Mouse (Mus musculus): ENCODE measurements around the gene Cldn3. TPM values are rescaled to one million over a fixed set of nuclear protein-coding genes. Genes with fewer than 3 reads are reported as not detected.

Cldn3 gene
- polyA plus RNA-seq, 1 experiment = 0.67 TPM

DNA sequence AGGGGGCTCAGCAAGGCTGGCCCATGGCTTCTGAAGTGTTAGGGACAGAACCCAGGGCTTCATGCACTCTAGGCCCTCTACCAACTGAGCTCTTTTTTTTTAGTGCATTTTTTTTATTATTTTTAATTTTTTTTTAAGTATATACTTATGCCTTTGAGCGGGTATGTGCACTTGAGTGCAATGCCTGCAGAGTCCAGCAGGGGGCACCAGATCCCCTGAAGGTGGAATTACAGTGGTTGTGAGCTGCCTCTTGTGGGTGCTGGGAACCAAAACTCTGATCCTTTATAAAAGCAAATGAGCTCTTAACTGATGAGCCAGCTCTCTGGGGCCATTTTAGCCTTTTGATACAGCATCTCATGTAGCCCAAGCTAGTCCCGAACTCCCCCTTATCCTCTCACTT, 48.6 kb downstream of the Cldn3 start:
- no peak for TF ChIP-seq CTCF (IDR thresholded peaks at IDR 0.05; ENCODE audit: borderline replicate concordance, insufficient read depth, low read depth, low read length)
- TF ChIP-seq POLR2A (IDR thresholded peaks at IDR 0.05; ENCODE audit: borderline replicate concordance, insufficient read depth, low read length) = no peak
- DNase-seq = no peak
- WGBS = 99% methylated on average over 2 of the region's 2 CpGs
- no peak overlapping the region for H3K4me3 ChIP-seq (replicated peaks; ENCODE audit: insufficient read depth, low read depth, low read length)
- H3K27me3 ChIP-seq (ENCODE audit: control insufficient read depth, insufficient read depth, low read length) = no peaks in the 10 kb centered on the region
- no peak overlapping the region for H3K27ac ChIP-seq (ENCODE audit: insufficient read depth, low read length)
- no peaks in the 10 kb centered on the region for H3K4me1 ChIP-seq (ENCODE audit: control insufficient read depth, insufficient read depth, low read length)

DNA sequence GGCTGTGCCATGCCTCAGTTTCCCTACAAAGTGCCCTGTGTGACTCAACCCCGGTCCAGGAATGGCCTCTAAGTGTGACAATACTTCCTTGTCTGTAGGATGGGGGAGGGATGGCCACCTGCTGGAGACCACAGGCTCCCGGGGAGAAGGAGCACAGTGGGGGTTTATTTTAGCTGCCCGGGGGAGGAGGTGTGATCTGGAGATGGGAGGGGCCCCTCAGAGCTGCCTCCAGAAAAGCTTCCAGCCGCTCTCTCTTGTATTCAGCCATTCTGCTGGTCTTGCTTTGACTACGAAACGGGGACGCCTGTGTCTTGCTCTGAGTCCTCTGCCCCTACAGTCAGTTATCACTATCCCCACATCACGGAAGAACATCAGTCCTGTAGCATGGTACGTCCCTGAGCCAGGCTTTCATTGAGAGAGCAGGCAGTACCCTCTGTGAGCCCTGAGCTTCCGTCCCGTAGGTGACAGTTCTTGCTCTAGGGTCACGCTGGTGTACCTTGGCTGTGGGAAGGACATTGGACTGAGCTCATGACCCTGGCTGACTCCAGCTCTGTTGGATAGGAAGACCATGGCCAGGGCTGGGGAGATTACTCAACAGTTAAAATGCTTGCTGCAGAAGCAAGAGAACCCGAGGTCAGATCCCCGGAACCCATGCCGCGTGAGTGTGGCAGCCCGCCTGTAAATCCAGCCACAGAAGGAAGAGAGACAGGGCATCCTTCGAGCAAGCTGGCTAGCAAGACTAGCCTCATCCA, 49.8 kb downstream of the Cldn3 start:
- WGBS = 67% methylated on average over 18 of the region's 18 CpGs
- DNase-seq = no peak
- no peak for TF ChIP-seq CTCF (IDR thresholded peaks at IDR 0.05; ENCODE audit: borderline replicate concordance, insufficient read depth, low read depth, low read length)
- TF ChIP-seq POLR2A (IDR thresholded peaks at IDR 0.05; ENCODE audit: borderline replicate concordance, insufficient read depth, low read length) = no peak
- Histone ChIP-seq H3K4me1 (ENCODE audit: control insufficient read depth, insufficient read depth, low read length) (no peaks in the 10 kb centered on the region), H3K4me3 (replicated peaks; ENCODE audit: insufficient read depth, low read depth, low read length) (no peak overlapping the region), H3K27me3 (ENCODE audit: control insufficient read depth, insufficient read depth, low read length) (no peaks in the 10 kb centered on the region), H3K27ac (ENCODE audit: insufficient read depth, low read length) (no peak overlapping the region)

Other genes with a start within 250 kb of the Cldn3 start
- gene Eln, start 238.9 kb upstream of the Cldn3 start, polyA plus RNA-seq (2012; rRNA removed) = 7.5 and 8.1 TPM in 2 replicates
- not detected in 2 replicates for gene Tmem270, start 79.5 kb upstream of the Cldn3 start, polyA plus RNA-seq (2012; rRNA removed)
- gene Cldn13, start 70.7 kb upstream of the Cldn3 start, polyA plus RNA-seq (2012; rRNA removed) = not detected in 2 replicates
- 9.5 and 10.9 TPM in 2 replicates for gene Mettl27, start 53.8 kb upstream of the Cldn3 start, polyA plus RNA-seq (2012; rRNA removed)
- gene Cldn4, start 39.3 kb upstream of the Cldn3 start, polyA plus RNA-seq (2012; rRNA removed) = 0.07 TPM in 1 of 2 replicates, not detected in the other
- 59.0 and 65.1 TPM in 2 replicates for gene Abhd11, start 22.9 kb downstream of the Cldn3 start, polyA plus RNA-seq (2012; rRNA removed)
- gene Stx1a, start 37.3 kb downstream of the Cldn3 start, polyA plus RNA-seq (2012; rRNA removed) = 12.1 and 12.4 TPM in 2 replicates
- 45.4 and 46.6 TPM in 2 replicates for gene Dnajc30, start 78.0 kb downstream of the Cldn3 start, polyA plus RNA-seq (2012; rRNA removed)
- 69.2 and 72.8 TPM in 2 replicates for gene Bud23, start 78.7 kb downstream of the Cldn3 start, polyA plus RNA-seq (2012; rRNA removed)
- gene Vps37d, start 92.1 kb downstream of the Cldn3 start, polyA plus RNA-seq (2012; rRNA removed) = 17.7 and 19.8 TPM in 2 replicates
- gene Mlxipl, start 103.7 kb downstream of the Cldn3 start, polyA plus RNA-seq (2012; rRNA removed) = 2.0 TPM in 2 replicates
- gene Tbl2, start 163.4 kb downstream of the Cldn3 start, polyA plus RNA-seq (2012; rRNA removed) = 17.6 and 18.5 TPM in 2 replicates
- gene Bcl7b, start 182.1 kb downstream of the Cldn3 start, polyA plus RNA-seq (2012; rRNA removed) = 64.4 TPM in 2 replicates
- 75.3 and 77.4 TPM in 2 replicates for gene Baz1b, start 201.1 kb downstream of the Cldn3 start, polyA plus RNA-seq (2012; rRNA removed)